Mouse (Mus musculus): ENCODE measurements around the gene Tmem150b.

Tmem150b gene

GRCm38 (mm10) chr7:4731090-4731489 lies 6.0 kb upstream of the Tmem150b start:
- no peak for DNase-seq (ENCODE audit: low read depth, low spot score)

GRCm38 (mm10) chr7:4724359-4724758 lies 690 bp downstream of the Tmem150b start:
- DNase-seq (ENCODE audit: low read depth, low spot score), result no peak

- no peak for DNase-seq (ENCODE audit: low read depth, low spot score)
Measured at GRCm38 (mm10) chr7:4723508-4723907, 1.5 kb downstream of the Tmem150b start.

GRCm38 (mm10) chr7:4719276-4719675 lies 5.8 kb downstream of the Tmem150b start:
- no peak for DNase-seq (ENCODE audit: low read depth, low spot score)

GRCm38 (mm10) chr7:4716955-4717354 lies 8.1 kb downstream of the Tmem150b start:
- no peak for DNase-seq (ENCODE audit: low read depth, low spot score)

- no peak for DNase-seq (ENCODE audit: low read depth, low spot score)
Measured at GRCm38 (mm10) chr7:4712594-4712993, 12.5 kb downstream of the Tmem150b start.

GRCm38 (mm10) chr7:4705098-4705497 lies 20.0 kb downstream of the Tmem150b start:
- DNase-seq (ENCODE audit: low read depth, low spot score), result no peak

- DNase-seq (ENCODE audit: low read depth, low spot score), result no peak
Measured at GRCm38 (mm10) chr7:4703195-4703594, 21.9 kb downstream of the Tmem150b start.

- no peak for DNase-seq (ENCODE audit: low read depth, low spot score)
Measured at GRCm38 (mm10) chr7:4702334-4702733, 22.7 kb downstream of the Tmem150b start.

- no peak for DNase-seq (ENCODE audit: low read depth, low spot score)
Measured at GRCm38 (mm10) chr7:4693004-4693403, 32.0 kb downstream of the Tmem150b start.

- no peak for DNase-seq (ENCODE audit: low read depth, low spot score)
Measured at GRCm38 (mm10) chr7:4690951-4691653, 33.9 kb downstream of the Tmem150b start.

- peak; percentile 61 for DNase-seq (ENCODE audit: low read depth, low spot score)
Measured at GRCm38 (mm10) chr7:4690387-4690786, 34.7 kb downstream of the Tmem150b start, which contains the start of gene Brsk1. Gene Brsk1 (plus strand): TSS chr7:4690604.

- peak; percentile 97 for DNase-seq (ENCODE audit: low read depth, low spot score)
Measured at GRCm38 (mm10) chr7:4684632-4685417, 40.2 kb downstream of the Tmem150b start, which contains the start of gene Hspbp1. Gene Hspbp1 (minus strand): TSS chr7:4685068.

- DNase-seq (ENCODE audit: low read depth, low spot score), result no peak
Measured at GRCm38 (mm10) chr7:4684203-4684602, 40.8 kb downstream of the Tmem150b start.

GRCm38 (mm10) chr7:4683307-4683706 lies 41.7 kb downstream of the Tmem150b start:
- no peak for DNase-seq (ENCODE audit: low read depth, low spot score)

GRCm38 (mm10) chr7:4675200-4675599 lies 49.8 kb downstream of the Tmem150b start:
- DNase-seq (ENCODE audit: low read depth, low spot score), result no peak

- DNase-seq (ENCODE audit: low read depth, low spot score), result no peak
Measured at GRCm38 (mm10) chr7:4674114-4674731, 50.8 kb downstream of the Tmem150b start.

- DNase-seq (ENCODE audit: low read depth, low spot score), result no peak
Measured at GRCm38 (mm10) chr7:4671956-4672355, 53.1 kb downstream of the Tmem150b start.

- no peak for DNase-seq (ENCODE audit: low read depth, low spot score)
Measured at GRCm38 (mm10) chr7:4670655-4671255, 54.3 kb downstream of the Tmem150b start.

- no peak for DNase-seq (ENCODE audit: low read depth, low spot score)
Measured at GRCm38 (mm10) chr7:4669156-4669555, 55.9 kb downstream of the Tmem150b start.

GRCm38 (mm10) chr7:4668506-4668905 lies 56.5 kb downstream of the Tmem150b start:
- DNase-seq (ENCODE audit: low read depth, low spot score), result no peak

- no peak for DNase-seq (ENCODE audit: low read depth, low spot score)
Measured at GRCm38 (mm10) chr7:4666871-4667270, 58.2 kb downstream of the Tmem150b start.

Data from retina, adult 2 months (tissue).